Mouse (Mus musculus) liver, postnatal 0 days (tissue): Measurements from ENCODE around the gene Got2.

Source experiments
- CTCF ChIP-seq: sonication (generic); IDR thresholded peaks from 2 replicates; pipeline ENCODE4 v1.5.1; 2016; ENCODE audit warnings: antibody characterized with exemption, low read depth
- EP300 ChIP-seq: IDR thresholded peaks from 2 replicates; pipeline ENCODE4 v1.6.1; 2016; ENCODE audit warnings: antibody characterized with exemption, low read depth, mild to moderate bottlenecking

- TF ChIP-seq CTCF (peak; percentile 97), EP300 (no peak)
These were observed 55.5 kb downstream of the Got2 start for GRCm38 (mm10) chr8:95832603-95833434.
